Mouse (Mus musculus): ENCODE measurements around the gene Gdpd3.

- TF ChIP-seq CTCF (IDR thresholded peaks at IDR 0.05; ENCODE audit: control insufficient read depth, insufficient read depth, low read length) (no peak), POLR2A (IDR thresholded peaks at IDR 0.05; ENCODE audit: borderline replicate concordance, control insufficient read depth, low read depth, low read length) (no peak)
These were observed 7.2 kb downstream of the Gdpd3 start for GRCm38 (mm10) chr7:126773351-126773750.
